Mouse (Mus musculus) gastrocnemius, postnatal 4 days (tissue): ENCODE data around the gene C2cd4b. TPM values are rescaled to one million over a fixed set of nuclear protein-coding genes. Genes with fewer than 3 reads are reported as not detected.

ENCODE experiments used
- DNase-seq, 2 experiments: peaks; one replicate each; pipeline ENCODE4 v3.0.0; 2021 to 2022; ENCODE audit warnings: low spot score in 2 of 2, mixed read lengths in 2 of 2
- microRNA-seq: library from miRNA; unstranded; fragments of <30 nt; microRNA quantifications from one replicate; pipeline ENCODE4 v1.2.0, GENCODE M21; 2021
- total RNA-seq, 2 experiments: library from RNA; stranded (reverse); gene quantifications; 2 replicates each; pipeline ENCODE4 v1.2.3; 2021

The C2cd4b gene
- total RNA-seq, 2 experiments from 2014 or later: 0.86 to 0.88 TPM

GRCm38 (mm10) chr9:67771293-67771692 is 12.1 kb downstream of the C2cd4b start:
- no peak for DNase-seq

- DNase-seq: no peak
Observed at GRCm38 (mm10) chr9:67774201-67774600, 15.0 kb downstream of the C2cd4b start.

- no peak for DNase-seq
Observed at GRCm38 (mm10) chr9:67778553-67778952, 19.3 kb downstream of the C2cd4b start.

GRCm38 (mm10) chr9:67782786-67783185 is 23.5 kb downstream of the C2cd4b start:
- DNase-seq: no peak

GRCm38 (mm10) chr9:67783464-67783863 is 24.2 kb downstream of the C2cd4b start:
- DNase-seq: no peak

GRCm38 (mm10) chr9:67783925-67784324 is 24.7 kb downstream of the C2cd4b start:
- no peak for DNase-seq

GRCm38 (mm10) chr9:67786311-67786710 is 27.1 kb downstream of the C2cd4b start:
- no peak for DNase-seq

- DNase-seq: no peak
Observed at GRCm38 (mm10) chr9:67787671-67788070, 28.4 kb downstream of the C2cd4b start.

- no peak for DNase-seq
Observed at GRCm38 (mm10) chr9:67792405-67792804, 33.2 kb downstream of the C2cd4b start.

- no peak for DNase-seq
Observed at GRCm38 (mm10) chr9:67793501-67793900, 34.3 kb downstream of the C2cd4b start.

- DNase-seq: no peak
Observed at GRCm38 (mm10) chr9:67794216-67794615, 35.0 kb downstream of the C2cd4b start.

- DNase-seq: no peak
Observed at GRCm38 (mm10) chr9:67794668-67795067, 35.4 kb downstream of the C2cd4b start.

- no peak for DNase-seq
Observed at GRCm38 (mm10) chr9:67795205-67795675, 36.0 kb downstream of the C2cd4b start.

GRCm38 (mm10) chr9:67799078-67799819 is 40.0 kb downstream of the C2cd4b start:
- no peak for DNase-seq

- peak; percentile 27 to 46 for DNase-seq
Observed at GRCm38 (mm10) chr9:67802241-67802640, 43.0 kb downstream of the C2cd4b start.

- no peak for DNase-seq
Observed at GRCm38 (mm10) chr9:67807000-67807399, 47.8 kb downstream of the C2cd4b start.

- no peak for DNase-seq
Observed at GRCm38 (mm10) chr9:67810527-67810926, 51.3 kb downstream of the C2cd4b start.

Small RNA genes within 50 kb of the gene (microRNA-seq; reads per million reads assigned to microRNA genes)
- gene Mir7241: not detected
- not detected for gene Mir7242

Other genes starting within 250 kb of the C2cd4b start
- 100 to 1,000 TPM; 118 to 134 TPM for gene Tln2, start 199.7 kb upstream of the C2cd4b start, total RNA-seq
- gene C2cd4a, start 72.9 kb downstream of the C2cd4b start, total RNA-seq: under 1 TPM; 0.26 to 0.71 TPM
- gene Vps13c, start 81.0 kb downstream of the C2cd4b start, total RNA-seq: 10 to 100 TPM; 25.6 to 27.3 TPM